Mouse (Mus musculus) B cell, adult 67 days (primary cell): ENCODE results near the gene Mrpl45. TPM values are rescaled to one million over a fixed set of nuclear protein-coding genes. Genes with fewer than 3 reads are reported as not detected.

Experiments used
- total RNA-seq, 2 experiments: library from RNA; stranded (reverse); gene quantifications; 4 replicates each; pipeline ENCODE4 v1.2.4; 2023

The Mrpl45 gene
- 10 to 100 TPM; 15.1 to 19.3 TPM for total RNA-seq

GRCm38 (mm10) chr11:97315504-97316503 lies at the start of gene Mrpl45:
Gene Mrpl45 (plus strand): TSS chr11:97315716.

DNA sequence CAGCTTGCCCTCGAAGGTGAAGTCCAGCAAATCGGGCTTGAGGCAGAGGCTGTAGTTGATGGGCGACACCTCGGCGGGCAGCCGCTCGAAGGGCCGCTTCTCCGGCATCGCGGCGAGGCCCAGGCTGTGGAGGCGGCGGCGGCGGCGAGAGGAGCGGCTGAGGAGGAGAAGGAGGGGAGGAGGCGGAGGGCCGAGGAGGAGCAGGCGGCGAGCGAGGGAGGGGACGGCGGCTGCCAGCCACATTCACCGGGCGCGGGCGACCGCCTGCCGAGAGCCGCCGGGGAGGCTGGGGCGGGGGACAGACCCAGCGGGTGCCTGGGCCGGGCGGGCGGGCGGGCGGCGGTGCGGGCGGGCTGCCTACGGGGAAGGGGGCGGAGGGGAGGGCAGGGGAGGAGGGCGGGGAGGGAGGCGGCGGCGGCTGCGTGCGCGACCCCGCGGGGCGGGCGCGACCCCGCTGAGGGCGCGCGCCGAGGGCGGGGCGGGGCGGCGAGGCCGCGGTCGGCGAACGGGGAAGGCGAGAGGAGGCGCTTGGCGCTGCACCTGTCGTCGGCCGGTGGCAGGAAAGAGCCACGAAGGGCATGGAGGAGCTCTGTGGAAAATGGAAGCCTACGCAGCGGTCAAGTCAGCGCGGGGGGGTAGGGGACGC lies 35.2 kb upstream of the Mrpl45 start, which contains the start of gene Npepps:
Npepps (minus strand) TSS at position 423 of the 646 bp plus-strand sequence.

GRCm38 (mm10) chr11:97352027-97352684 lies 36.6 kb downstream of the Mrpl45 start, which contains the start of gene Gpr179:
Gene Gpr179 (minus strand): TSS chr11:97352077.

DNA sequence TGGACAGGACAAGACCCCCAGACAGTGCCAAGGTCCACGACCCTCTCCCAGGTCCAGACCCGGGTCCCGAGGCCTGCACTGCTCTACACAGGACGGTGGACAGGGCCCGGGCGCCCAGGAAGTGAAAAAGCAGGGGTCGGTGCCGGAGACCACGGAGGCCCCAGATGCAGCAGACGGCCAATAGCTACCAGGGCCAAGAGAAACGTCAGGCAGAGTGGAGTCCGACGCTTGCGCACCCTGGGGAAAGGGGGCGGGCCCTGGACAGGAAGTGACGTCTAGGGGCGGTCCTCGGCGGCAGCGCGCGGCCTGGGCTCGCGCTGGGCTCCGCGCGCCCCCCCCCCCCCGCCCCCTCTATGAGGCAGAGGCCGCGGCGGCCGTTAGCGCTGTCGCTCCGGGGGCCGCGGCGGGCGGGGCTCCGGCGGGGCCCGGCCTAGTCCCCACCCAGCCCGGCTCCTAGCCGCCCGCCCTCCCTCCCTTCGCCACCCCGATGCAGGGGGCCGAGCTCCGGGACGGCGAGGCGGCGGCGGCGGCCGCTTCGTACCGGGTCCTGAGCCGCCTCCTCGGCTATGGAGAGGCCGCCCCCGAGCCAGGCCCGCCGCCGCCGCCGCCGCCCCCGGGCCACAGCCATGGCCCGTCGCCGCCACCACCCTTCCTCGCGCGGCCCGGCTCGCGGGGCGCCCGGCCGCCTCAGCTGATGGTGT lies 46.6 kb downstream of the Mrpl45 start, which contains the start of gene Socs7:
Socs7 (plus strand) TSS at position 604 of the 701 bp plus-strand sequence.

Other genes with a start within 250 kb of the Mrpl45 start
- gene Tbx21, start 200.4 kb upstream of the Mrpl45 start, total RNA-seq: 1 to 10 TPM; 3.0 to 3.1 TPM
- gene Tbkbp1, start 164.2 kb upstream of the Mrpl45 start, total RNA-seq: under 1 TPM; 0.42 to 0.90 TPM
- gene Kpnb1, start 127.8 kb upstream of the Mrpl45 start, total RNA-seq: 100 to 1,000 TPM; 171 to 177 TPM
- 10 to 100 TPM; 63.3 to 70.5 TPM for gene Npepps, start 35.1 kb upstream of the Mrpl45 start, total RNA-seq
- gene Gpr179, start 36.4 kb downstream of the Mrpl45 start, total RNA-seq: not detected
- gene Socs7, start 46.8 kb downstream of the Mrpl45 start, total RNA-seq: 10 to 100 TPM; 20.3 to 24.2 TPM
- gene Arhgap23, start 99.8 kb downstream of the Mrpl45 start, total RNA-seq: under 1 TPM; 0.33 to 0.38 TPM
- not detected for gene 4933428G20Rik, start 184.6 kb downstream of the Mrpl45 start, total RNA-seq